Mouse (Mus musculus) cortical plate, adult 2 months (tissue): ENCODE measurements around the gene Vrk3. TPM values are rescaled to one million over a fixed set of nuclear protein-coding genes. Genes with fewer than 3 reads are reported as not detected.

Experiments
- H3K27ac ChIP-seq: fragments of 200-500 bp; 2 replicates; pipeline ENCODE4 v1.5.1; 2012; ENCODE audit warnings: low read length, control low read depth, inconsistent platforms; ENCODE audit not compliant: insufficient read depth
- H3K4me1 ChIP-seq: fragments of 200-500 bp; 2 replicates; pipeline ENCODE4 v1.6.1; 2011; ENCODE audit warnings: low read length; ENCODE audit not compliant: control insufficient read depth, insufficient read depth
- H3K4me3 ChIP-seq: fragments of 200-500 bp; 2 replicates; pipeline ENCODE4 v1.5.1; 2011; ENCODE audit warnings: mild to moderate bottlenecking, low read length, control low read depth; ENCODE audit not compliant: insufficient read depth
- CTCF ChIP-seq: fragments of 200-500 bp; IDR thresholded peaks from 2 replicates; pipeline ENCODE4 v1.5.1; 2011; ENCODE audit warnings: mild to moderate bottlenecking, control low read depth, low read length; ENCODE audit not compliant: insufficient read depth; ENCODE audit errors: extremely low read depth
- POLR2A ChIP-seq: fragments of 200-500 bp; IDR thresholded peaks from 2 replicates; pipeline ENCODE4 v1.6.1; 2011; ENCODE audit warnings: mild to moderate bottlenecking, low read length, control low read depth; ENCODE audit not compliant: insufficient read depth; ENCODE audit errors: extremely low read depth
- polyA plus RNA-seq: library from polyadenylated mRNA; depleted of rRNA; stranded (reverse); fragments of >200 nt; gene quantifications from 2 replicates; pipeline ENCODE4 v1.2.3, GENCODE M21; 2012

Gene Vrk3
- polyA plus RNA-seq, 1 experiment, result 35.7 TPM

- Histone ChIP-seq H3K4me1 (no peaks in the 10 kb centered on the region), H3K27ac (no peak overlapping the region)
- TF ChIP-seq POLR2A, result no peak
- TF ChIP-seq CTCF, result no peak
Measured at GRCm38 (mm10) chr7:44757164-44757563, 9.0 kb downstream of the Vrk3 start.

GRCm38 (mm10) chr7:44760366-44760765 lies 12.2 kb downstream of the Vrk3 start:
- no peaks in the 10 kb centered on the region for H3K4me1 ChIP-seq
- no peak overlapping the region for H3K27ac ChIP-seq
- H3K4me3 ChIP-seq, result no peak overlapping the region
- TF ChIP-seq POLR2A, result no peak
- TF ChIP-seq CTCF, result no peak

More at GRCm38 (mm10) chr7:44757164-44757563, 9.0 kb downstream of the Vrk3 start:
- no peak overlapping the region for H3K4me3 ChIP-seq

- Histone ChIP-seq H3K27ac (no peak overlapping the region), H3K4me3 (no peak overlapping the region), H3K4me1 (no peaks in the 10 kb centered on the region)
- TF ChIP-seq POLR2A (no peak), CTCF (no peak)
Measured at GRCm38 (mm10) chr7:44768129-44768528, 19.9 kb downstream of the Vrk3 start.

- Histone ChIP-seq H3K4me1 (no peaks in the 10 kb centered on the region), H3K4me3 (no peak overlapping the region), H3K27ac (no peak overlapping the region)
- TF ChIP-seq POLR2A (no peak), CTCF (no peak)
Measured at GRCm38 (mm10) chr7:44770046-44770578, 21.9 kb downstream of the Vrk3 start.

GRCm38 (mm10) chr7:44772591-44773204 lies 24.5 kb downstream of the Vrk3 start:
- no peaks in the 10 kb centered on the region for H3K4me1 ChIP-seq
- H3K4me3 ChIP-seq, result no peak overlapping the region
- no peak overlapping the region for H3K27ac ChIP-seq
- TF ChIP-seq CTCF (no peak), POLR2A (no peak)

- H3K4me3 ChIP-seq, result no peak overlapping the region
- H3K27ac ChIP-seq, result no peak overlapping the region
- TF ChIP-seq POLR2A (no peak), CTCF (no peak)
- H3K4me1 ChIP-seq, result no peaks in the 10 kb centered on the region
Measured at GRCm38 (mm10) chr7:44776849-44777498, 28.8 kb downstream of the Vrk3 start.

GRCm38 (mm10) chr7:44780101-44780500 lies 31.9 kb downstream of the Vrk3 start:
- H3K27ac ChIP-seq, result no peak overlapping the region
- H3K4me1 ChIP-seq, result no peaks in the 10 kb centered on the region
- H3K4me3 ChIP-seq, result no peak overlapping the region
- TF ChIP-seq CTCF, result no peak
- TF ChIP-seq POLR2A, result no peak

- no peak overlapping the region for H3K27ac ChIP-seq
- H3K4me1 ChIP-seq, result no peaks in the 10 kb centered on the region
- TF ChIP-seq CTCF, result no peak
- TF ChIP-seq POLR2A, result no peak
- H3K4me3 ChIP-seq, result no peak overlapping the region
Measured at GRCm38 (mm10) chr7:44789531-44789930, 41.3 kb downstream of the Vrk3 start.

GRCm38 (mm10) chr7:44790066-44790465 lies 41.9 kb downstream of the Vrk3 start:
- H3K4me1 ChIP-seq, result no peaks in the 10 kb centered on the region
- TF ChIP-seq CTCF (no peak), POLR2A (no peak)
- H3K27ac ChIP-seq, result no peak overlapping the region
- no peak overlapping the region for H3K4me3 ChIP-seq

GRCm38 (mm10) chr7:44792781-44793180 lies 44.6 kb downstream of the Vrk3 start:
- Histone ChIP-seq H3K4me1 (no peaks in the 10 kb centered on the region), H3K27ac (no peak overlapping the region), H3K4me3 (no peak overlapping the region)
- TF ChIP-seq POLR2A (no peak), CTCF (no peak)
